Mouse (Mus musculus): ENCODE results near the gene Heatr1. TPM values are rescaled to one million over a fixed set of nuclear protein-coding genes. Genes with fewer than 3 reads are reported as not detected.
"Not testable (repeated sequence)": the region's sequence is repeated elsewhere in the genome, so short reads cannot be mapped to it uniquely, and the experiment has no call there.

Heatr1 gene
- polyA plus RNA-seq, 1 experiment: not detected

- TF ChIP-seq CTCF (IDR thresholded peaks at IDR 0.05; ENCODE audit: insufficient read depth, low read depth, low read length): no peak
- no peak for TF ChIP-seq POLR2A (IDR thresholded peaks at IDR 0.05; ENCODE audit: insufficient read depth, low read depth, low read length)
- Histone ChIP-seq H3K27ac (ENCODE audit: insufficient read depth, low read depth, low read length) (peak overlapping the region; percentile 18; the same call in 1 of the 2 replicates), H3K4me1 (ENCODE audit: control insufficient read depth, insufficient read depth, low read length) (peaks cover 3% of the 10 kb centered on the region; the same call in 1 of the 2 replicates), H3K4me3 (ENCODE audit: insufficient read depth, low read depth, low read length) (peak overlapping the region; percentile 71)
- WGBS: 1% methylated on average over 7 of the region's 7 CpGs
Observed at GRCm38 (mm10) chr13:12461730-12462119, 66.9 kb downstream of the Heatr1 start.

GRCm38 (mm10) chr13:12462623-12463022 lies 67.8 kb downstream of the Heatr1 start:
- no peak for TF ChIP-seq CTCF (IDR thresholded peaks at IDR 0.05; ENCODE audit: insufficient read depth, low read depth, low read length)
- no peak for TF ChIP-seq POLR2A (IDR thresholded peaks at IDR 0.05; ENCODE audit: insufficient read depth, low read depth, low read length)
- Histone ChIP-seq H3K27ac (ENCODE audit: insufficient read depth, low read depth, low read length) (no peak overlapping the region), H3K4me3 (ENCODE audit: insufficient read depth, low read depth, low read length) (no peak overlapping the region), H3K4me1 (ENCODE audit: control insufficient read depth, insufficient read depth, low read length) (peaks cover 3% of the 10 kb centered on the region; the same call in 1 of the 2 replicates)
- 81% methylated on average over 4 of the region's 4 CpGs for WGBS

- 83% methylated on average over 6 of the region's 6 CpGs for WGBS
- H3K4me3 ChIP-seq (ENCODE audit: insufficient read depth, low read depth, low read length); H3K27ac ChIP-seq (ENCODE audit: insufficient read depth, low read depth, low read length); H3K4me1 ChIP-seq (ENCODE audit: control insufficient read depth, insufficient read depth, low read length): not testable (repeated sequence)
Observed at GRCm38 (mm10) chr13:12464159-12464558, 69.3 kb downstream of the Heatr1 start.

GRCm38 (mm10) chr13:12464844-12465243 lies 70.0 kb downstream of the Heatr1 start, which contains the start of gene Lgals8:
Gene Lgals8 (minus strand): TSS chr13:12464944.
- Histone ChIP-seq H3K4me1 (ENCODE audit: control insufficient read depth, insufficient read depth, low read length) (peaks cover under 1% of the 10 kb centered on the region; the same call in 1 of the 2 replicates), H3K27ac (ENCODE audit: insufficient read depth, low read depth, low read length) (no peak within 1 kb of the TSS), H3K4me3 (ENCODE audit: insufficient read depth, low read depth, low read length) (no peak within 1 kb of the TSS)
- TF ChIP-seq CTCF (IDR thresholded peaks at IDR 0.05; ENCODE audit: insufficient read depth, low read depth, low read length) (no peak), POLR2A (IDR thresholded peaks at IDR 0.05; ENCODE audit: insufficient read depth, low read depth, low read length) (no peak)
- WGBS: 92% methylated on average over 1 of the region's 1 CpGs

- no peak overlapping the region for H3K4me3 ChIP-seq (ENCODE audit: insufficient read depth, low read depth, low read length)
- WGBS: 91% methylated on average over 1 of the region's 1 CpGs
- no peak overlapping the region for H3K27ac ChIP-seq (ENCODE audit: insufficient read depth, low read depth, low read length)
- H3K4me1 ChIP-seq (ENCODE audit: control insufficient read depth, insufficient read depth, low read length): 0 out of 2 replicates have a peak, but pooled peaks cover 2% of the 10 kb centered on the region
- no peak for TF ChIP-seq POLR2A (IDR thresholded peaks at IDR 0.05; ENCODE audit: insufficient read depth, low read depth, low read length)
- no peak for TF ChIP-seq CTCF (IDR thresholded peaks at IDR 0.05; ENCODE audit: insufficient read depth, low read depth, low read length)
Observed at GRCm38 (mm10) chr13:12468488-12468887, 73.7 kb downstream of the Heatr1 start.

GRCm38 (mm10) chr13:12473724-12474378 lies 79.0 kb downstream of the Heatr1 start:
- Histone ChIP-seq H3K4me1 (ENCODE audit: control insufficient read depth, insufficient read depth, low read length) (0 out of 2 replicates have a peak, but pooled peaks cover 2% of the 10 kb centered on the region), H3K4me3 (ENCODE audit: insufficient read depth, low read depth, low read length) (no peak overlapping the region), H3K27ac (ENCODE audit: insufficient read depth, low read depth, low read length) (no peak overlapping the region)
- 0 out of 2 replicates have a peak, but pooled peaks have one; percentile 10 for TF ChIP-seq CTCF (IDR thresholded peaks at IDR 0.05; ENCODE audit: insufficient read depth, low read depth, low read length)
- no peak for TF ChIP-seq POLR2A (IDR thresholded peaks at IDR 0.05; ENCODE audit: insufficient read depth, low read depth, low read length)
- 34% methylated on average over 8 of the region's 8 CpGs for WGBS

GRCm38 (mm10) chr13:12475239-12475638 lies 80.4 kb downstream of the Heatr1 start:
- TF ChIP-seq CTCF (IDR thresholded peaks at IDR 0.05; ENCODE audit: insufficient read depth, low read depth, low read length): no peak
- TF ChIP-seq POLR2A (IDR thresholded peaks at IDR 0.05; ENCODE audit: insufficient read depth, low read depth, low read length): no peak
- 85% methylated on average over 6 of the region's 6 CpGs for WGBS

GRCm38 (mm10) chr13:12476886-12477285 lies 82.1 kb downstream of the Heatr1 start:
- no peak for TF ChIP-seq CTCF (IDR thresholded peaks at IDR 0.05; ENCODE audit: insufficient read depth, low read depth, low read length)
- TF ChIP-seq POLR2A (IDR thresholded peaks at IDR 0.05; ENCODE audit: insufficient read depth, low read depth, low read length): no peak
- WGBS: 95% methylated on average over 4 of the region's 4 CpGs
- Histone ChIP-seq H3K27ac (ENCODE audit: insufficient read depth, low read depth, low read length) (no peak overlapping the region), H3K4me3 (ENCODE audit: insufficient read depth, low read depth, low read length) (no peak overlapping the region), H3K4me1 (ENCODE audit: control insufficient read depth, insufficient read depth, low read length) (0 out of 2 replicates have a peak, but pooled peaks cover 2% of the 10 kb centered on the region)

More at GRCm38 (mm10) chr13:12475239-12475638, 80.4 kb downstream of the Heatr1 start:
- H3K27ac ChIP-seq (ENCODE audit: insufficient read depth, low read depth, low read length): no peak overlapping the region
- no peak overlapping the region for H3K4me3 ChIP-seq (ENCODE audit: insufficient read depth, low read depth, low read length)
- H3K4me1 ChIP-seq (ENCODE audit: control insufficient read depth, insufficient read depth, low read length): 0 out of 2 replicates have a peak, but pooled peaks cover 2% of the 10 kb centered on the region

- TF ChIP-seq POLR2A (IDR thresholded peaks at IDR 0.05; ENCODE audit: insufficient read depth, low read depth, low read length): no peak
- no peak for TF ChIP-seq CTCF (IDR thresholded peaks at IDR 0.05; ENCODE audit: insufficient read depth, low read depth, low read length)
- H3K4me1 ChIP-seq (ENCODE audit: control insufficient read depth, insufficient read depth, low read length): no peaks in the 10 kb centered on the region
- H3K4me3 ChIP-seq (ENCODE audit: insufficient read depth, low read depth, low read length): no peak overlapping the region
- 80% methylated on average over 15 of the region's 15 CpGs for WGBS
- no peak overlapping the region for H3K27ac ChIP-seq (ENCODE audit: insufficient read depth, low read depth, low read length)
Observed at GRCm38 (mm10) chr13:12478301-12478700, 83.5 kb downstream of the Heatr1 start.

All from olfactory bulb, adult 2 months (tissue).